Mouse (Mus musculus) cerebellum, adult 18-20 months (tissue): ENCODE data around the gene Zranb2.

Experiments used
- DNase-seq, 2 experiments: peaks; one replicate each; pipeline ENCODE4 v3.0.0; 2021

The Zranb2 gene

DNA sequence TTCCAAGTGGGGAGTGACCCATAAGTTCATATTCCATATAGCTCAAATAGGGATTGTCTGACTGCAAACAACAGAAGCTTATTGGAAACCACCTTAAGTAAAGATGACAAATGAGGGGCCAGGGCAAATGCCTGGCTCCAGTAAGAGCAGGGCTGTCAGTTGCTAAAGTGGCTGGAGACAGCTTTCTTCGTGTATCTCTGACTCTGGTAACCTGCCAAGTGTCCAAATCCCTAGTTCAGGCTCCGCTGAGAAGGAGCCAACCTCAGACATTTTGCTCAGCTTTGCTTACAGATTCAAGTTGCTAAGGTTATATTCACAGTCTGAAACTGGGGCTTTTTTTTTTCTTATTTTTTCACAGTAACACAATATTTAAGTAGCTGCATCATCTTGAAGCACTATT is 45.4 kb downstream of the Zranb2 start:
- no peak for DNase-seq

DNA sequence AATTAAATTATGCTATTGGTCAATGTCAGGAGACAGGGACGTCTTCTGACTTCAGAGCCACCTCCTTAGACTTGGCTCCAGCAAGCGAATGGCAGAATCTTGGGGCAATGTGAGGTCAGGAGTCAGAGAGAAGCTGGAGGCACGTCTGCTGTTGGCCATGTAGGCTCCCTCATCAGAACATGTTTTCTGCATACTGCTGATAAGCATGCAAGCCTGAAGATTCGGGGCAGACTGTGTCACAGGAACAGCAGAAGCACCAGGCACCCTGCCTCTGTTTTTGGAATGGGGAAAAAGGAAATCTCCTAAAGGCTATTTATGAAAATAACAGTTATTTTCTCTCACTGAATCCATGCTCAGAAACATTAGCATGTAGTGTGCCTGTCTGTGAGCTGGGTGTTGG is 46.3 kb downstream of the Zranb2 start:
- DNase-seq, result no peak

GRCm38 (mm10) chr3:157581755-157582154 is 47.8 kb downstream of the Zranb2 start:
- DNase-seq, result no peak

- DNase-seq, result no peak
Measured at GRCm38 (mm10) chr3:157582626-157583405, 48.9 kb downstream of the Zranb2 start.

DNA sequence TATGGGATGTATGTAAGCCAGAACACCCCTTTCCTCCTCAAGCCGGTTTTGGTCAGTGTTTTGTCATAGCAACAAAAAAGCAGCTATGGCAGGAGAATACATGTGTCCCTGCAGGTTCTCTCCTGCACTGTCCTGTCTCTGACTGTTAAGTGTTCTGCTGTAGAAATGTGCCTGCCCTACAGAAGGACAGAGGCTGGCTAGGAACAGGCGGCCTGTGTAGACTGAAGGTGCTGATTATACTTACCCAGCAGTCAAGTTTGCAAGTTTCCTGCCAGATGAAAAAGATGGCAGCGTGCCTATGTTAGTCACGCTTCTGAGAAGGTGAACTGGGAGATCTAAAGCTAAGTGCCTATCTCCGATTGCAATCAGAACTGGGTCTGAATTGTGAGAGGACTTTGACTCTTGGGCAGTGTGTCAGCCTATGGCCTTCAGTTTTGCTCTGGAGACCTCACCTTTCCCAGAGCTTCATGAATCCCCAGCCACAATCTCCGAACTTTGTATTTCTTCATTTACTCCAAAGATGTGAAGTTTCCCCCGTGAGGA is 63.9 kb downstream of the Zranb2 start:
- no peak for DNase-seq
